Mouse (Mus musculus) liver, embryonic 14.5 days (tissue): ENCODE results near the gene Slc25a33.

Source experiments
- CTCF ChIP-seq: IDR thresholded peaks from 2 replicates; pipeline ENCODE4 v1.5.1; 2016; ENCODE audit warnings: antibody characterized with exemption, low read depth, control low read depth
- EP300 ChIP-seq: IDR thresholded peaks from 2 replicates; pipeline ENCODE4 v1.6.1; 2016; ENCODE audit warnings: antibody characterized with exemption, low read depth

- no peak for TF ChIP-seq CTCF
- no peak for TF ChIP-seq EP300
Measured at GRCm38 (mm10) chr4:149796567-149797219, 22.6 kb upstream of the Slc25a33 start.
